Mouse (Mus musculus) spleen, adult 18-20 months (tissue): ENCODE results near the gene Klk1b3.
"Not testable (repeated sequence)": the region's sequence is repeated elsewhere in the genome, so short reads cannot be mapped to it uniquely, and the experiment has no call there.

Experiments used
- DNase-seq, 2 experiments: peaks; one replicate each; pipeline ENCODE4 v3.0.0; 2022; ENCODE audit warnings: mixed read lengths in 2 of 2

The Klk1b3 gene

GRCm38 (mm10) chr7:44197891-44198290 lies at the start of gene Klk1b3:
TSS of gene Klk1b3 (plus strand) at chr7:44198191.
- DNase-seq: no peak

GRCm38 (mm10) chr7:44179299-44180045 lies 18.5 kb upstream of the Klk1b3 start:
- DNase-seq: no peak

- not testable (repeated sequence) for DNase-seq
Observed at GRCm38 (mm10) chr7:44186516-44186915, 11.5 kb upstream of the Klk1b3 start.

- DNase-seq: not testable (repeated sequence)
Observed at GRCm38 (mm10) chr7:44187936-44188335, 10.1 kb upstream of the Klk1b3 start, which contains the start of gene Klk1b24. TSS of gene Klk1b24 (plus strand) at chr7:44188236.

- not testable (repeated sequence) for DNase-seq
Observed at GRCm38 (mm10) chr7:44193466-44193865, 4.5 kb upstream of the Klk1b3 start.

- not testable (repeated sequence) for DNase-seq
Observed at GRCm38 (mm10) chr7:44207135-44207534, 9.1 kb downstream of the Klk1b3 start, which contains the start of gene Klk1b4. TSS of gene Klk1b4 (plus strand) at chr7:44207435.

GRCm38 (mm10) chr7:44208307-44208706 lies 10.3 kb downstream of the Klk1b3 start:
- no peak for DNase-seq

- DNase-seq: no peak
Observed at GRCm38 (mm10) chr7:44215645-44216044, 17.7 kb downstream of the Klk1b3 start, which contains the start of gene Klk1b5. TSS of gene Klk1b5 (plus strand) at chr7:44215945.

GRCm38 (mm10) chr7:44221601-44222000 lies 23.6 kb downstream of the Klk1b3 start:
- not testable (repeated sequence) for DNase-seq

GRCm38 (mm10) chr7:44222335-44222734 lies 24.3 kb downstream of the Klk1b3 start:
- DNase-seq: not testable (repeated sequence)

GRCm38 (mm10) chr7:44225076-44225475 lies 27.1 kb downstream of the Klk1b3 start, which contains the start of gene Klk1:
TSS of gene Klk1 (plus strand) at chr7:44225360.
- DNase-seq: no peak

- no peak for DNase-seq
Observed at GRCm38 (mm10) chr7:44235909-44236308, 37.9 kb downstream of the Klk1b3 start, which contains the start of gene Gm36864. TSS of gene Gm36864 (plus strand) at chr7:44236177.

GRCm38 (mm10) chr7:44239913-44240312 lies 41.9 kb downstream of the Klk1b3 start:
- no peak for DNase-seq

- no peak for DNase-seq
Observed at GRCm38 (mm10) chr7:44240712-44241111, 42.7 kb downstream of the Klk1b3 start.

GRCm38 (mm10) chr7:44241163-44241562 lies 43.2 kb downstream of the Klk1b3 start:
- no peak for DNase-seq

- DNase-seq: no peak
Observed at GRCm38 (mm10) chr7:44244080-44244479, 46.1 kb downstream of the Klk1b3 start.

- DNase-seq: peak; percentile 84 to 95
Observed at GRCm38 (mm10) chr7:44246055-44246983, 48.3 kb downstream of the Klk1b3 start, which contains the start of the genes 1700028J19Rik and 2410002F23Rik. TSS of gene 1700028J19Rik (minus strand) at chr7:44246695. TSS of gene 2410002F23Rik (plus strand) at chr7:44246722.

- DNase-seq: peak in 1 of 2 experiments; percentile 53
Observed at GRCm38 (mm10) chr7:44246984-44247470, 49.0 kb downstream of the Klk1b3 start.

- no peak for DNase-seq
Observed at GRCm38 (mm10) chr7:44247971-44248370, 50.0 kb downstream of the Klk1b3 start.

GRCm38 (mm10) chr7:44249248-44249647 lies 51.3 kb downstream of the Klk1b3 start:
- DNase-seq: no peak

- peak in 1 of 2 experiments; percentile 6 for DNase-seq
Observed at GRCm38 (mm10) chr7:44250732-44251275, 52.8 kb downstream of the Klk1b3 start.
